Mouse (Mus musculus): ENCODE measurements at regions not wholly inside any gene's neighbourhood (a gene's known extent, or its start where the extent isn't known, plus 50 kb on each side); places are given as distances from the start of the nearest gene placed in this dataset.

- DNase-seq (ENCODE audit: low read depth, low spot score), result no peak
Measured at GRCm38 (mm10) chr13:25899871-25900270, 629.6 kb upstream of the Nrsn1 start.

DNA sequence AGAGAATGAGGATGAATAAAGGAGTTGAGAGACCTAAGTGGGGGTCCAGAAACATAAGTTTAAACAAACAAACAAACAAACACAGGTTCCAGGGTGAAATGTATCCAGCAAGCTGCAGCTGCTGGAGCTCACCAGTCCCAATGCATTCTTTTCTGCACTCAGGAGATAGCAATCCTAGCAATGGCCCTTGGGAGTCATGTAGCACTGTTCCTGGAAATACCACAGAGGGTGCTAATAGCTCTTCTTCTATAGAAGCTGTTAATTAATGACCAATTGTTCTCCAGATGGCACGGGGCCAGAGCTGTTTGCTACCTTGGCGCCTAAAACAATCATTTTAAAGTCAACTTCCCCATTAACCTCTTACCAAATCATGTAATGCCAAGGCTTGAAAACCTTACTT, 622.8 kb upstream of the Nrsn1 start:
- no peak for DNase-seq (ENCODE audit: low read depth, low spot score)

DNA sequence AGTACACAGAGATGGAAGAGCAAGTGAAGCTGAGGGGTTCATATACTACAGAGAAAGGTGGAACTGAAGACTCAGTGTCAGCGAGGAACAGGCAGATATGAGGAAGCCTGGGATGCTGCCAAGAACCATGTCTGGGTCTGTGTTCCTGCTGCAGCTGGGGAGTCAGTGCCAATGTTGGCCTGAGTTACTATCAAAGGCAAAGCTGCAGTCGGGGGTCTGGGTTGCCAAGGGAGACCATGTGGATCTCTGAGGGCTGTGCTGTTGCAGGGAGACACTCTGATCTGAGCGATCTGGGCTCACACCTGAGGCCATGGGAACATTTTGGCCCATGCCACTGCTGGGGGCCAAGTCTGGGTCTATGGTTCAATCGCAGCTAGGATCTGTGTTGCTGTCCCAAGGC, 612.5 kb upstream of the Nrsn1 start:
- DNase-seq (ENCODE audit: low read depth, low spot score), result no peak

GRCm38 (mm10) chr13:25868923-25869322, 598.6 kb upstream of the Nrsn1 start:
- DNase-seq (ENCODE audit: low read depth, low spot score), result no peak

DNA sequence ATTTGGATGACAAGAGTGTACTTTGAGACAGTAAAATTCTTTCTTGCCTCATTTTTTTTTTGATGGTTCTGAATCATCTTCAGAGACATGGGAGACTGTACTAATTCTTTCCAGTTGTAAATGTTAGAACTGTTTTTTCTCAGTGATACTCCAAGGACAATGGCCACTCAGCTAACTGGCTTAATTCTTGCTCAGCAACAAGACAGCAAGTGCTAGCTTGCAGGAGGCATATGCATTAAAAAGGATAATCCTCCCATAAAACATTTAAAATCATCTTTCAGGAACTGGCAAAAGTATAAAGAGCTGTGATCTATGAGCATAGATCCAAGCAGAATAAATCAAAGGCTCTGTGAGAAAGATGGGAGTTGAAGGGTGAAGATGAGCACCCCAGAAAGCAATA, 587.9 kb upstream of the Nrsn1 start:
- DNase-seq (ENCODE audit: low read depth, low spot score), result no peak

DNA sequence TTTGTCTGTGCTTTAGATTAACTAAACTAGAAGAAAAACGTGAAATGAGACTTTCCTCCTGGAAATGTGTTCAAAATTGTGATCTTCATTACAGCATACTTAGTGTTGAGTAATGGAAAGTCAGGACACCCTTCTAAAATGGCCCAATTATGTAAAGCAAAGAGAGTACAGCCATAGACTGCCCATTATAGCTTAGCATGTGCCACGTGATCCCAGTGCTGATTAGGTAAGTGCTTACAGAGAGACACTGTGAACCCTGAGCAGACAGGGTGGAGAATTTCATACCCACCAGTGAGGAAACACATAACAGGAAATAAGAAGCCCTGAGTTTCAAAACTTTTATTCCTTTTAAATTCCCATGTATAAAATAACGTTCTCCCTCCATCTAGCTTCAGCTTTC, 587.3 kb upstream of the Nrsn1 start:
- no peak for DNase-seq (ENCODE audit: low read depth, low spot score)

DNA sequence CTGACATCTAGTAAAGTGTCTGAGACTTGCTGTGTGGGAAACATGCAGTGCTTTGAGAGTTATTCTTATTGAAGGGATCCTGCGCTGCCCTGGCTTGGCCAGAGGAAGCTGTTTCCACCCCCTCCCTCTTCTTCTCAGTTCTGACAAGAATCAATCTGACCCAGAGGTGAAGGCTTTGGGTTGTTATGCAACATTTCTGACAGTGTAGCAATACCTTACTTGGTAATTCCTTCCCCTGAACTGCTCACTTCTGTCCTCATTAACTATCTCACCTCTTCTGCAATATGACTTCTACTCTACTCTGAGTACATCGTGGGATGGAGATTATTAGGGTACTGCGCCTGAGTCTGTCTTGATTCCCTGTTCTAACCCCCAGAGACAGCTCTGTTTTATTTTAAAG, 586.8 kb upstream of the Nrsn1 start:
- DNase-seq (ENCODE audit: low read depth, low spot score), result no peak

DNA sequence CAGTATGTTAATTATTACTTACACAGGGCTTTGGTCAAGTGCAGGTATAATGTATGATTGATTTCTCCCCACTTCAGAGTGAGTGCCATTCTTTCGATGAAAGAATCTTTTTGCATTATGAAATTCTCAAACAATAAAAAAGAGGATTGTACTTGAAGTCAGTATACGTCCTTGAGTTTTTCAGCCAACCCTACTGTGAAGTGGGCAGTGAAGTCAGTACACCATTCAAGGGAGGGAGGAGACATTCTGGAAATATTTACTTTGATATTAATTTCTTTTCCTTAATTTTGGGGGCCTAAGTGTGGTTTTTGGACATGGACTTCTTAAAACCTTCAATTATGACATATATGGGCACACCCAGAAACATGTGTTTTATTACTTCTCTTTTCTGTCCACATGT, 586.2 kb upstream of the Nrsn1 start:
- DNase-seq (ENCODE audit: low read depth, low spot score), result no peak

- no peak for DNase-seq (ENCODE audit: low read depth, low spot score)
Measured at GRCm38 (mm10) chr13:25848156-25848555, 577.9 kb upstream of the Nrsn1 start.

- DNase-seq (ENCODE audit: low read depth, low spot score), result no peak
Measured at GRCm38 (mm10) chr13:25838237-25838636, 567.9 kb upstream of the Nrsn1 start.

DNA sequence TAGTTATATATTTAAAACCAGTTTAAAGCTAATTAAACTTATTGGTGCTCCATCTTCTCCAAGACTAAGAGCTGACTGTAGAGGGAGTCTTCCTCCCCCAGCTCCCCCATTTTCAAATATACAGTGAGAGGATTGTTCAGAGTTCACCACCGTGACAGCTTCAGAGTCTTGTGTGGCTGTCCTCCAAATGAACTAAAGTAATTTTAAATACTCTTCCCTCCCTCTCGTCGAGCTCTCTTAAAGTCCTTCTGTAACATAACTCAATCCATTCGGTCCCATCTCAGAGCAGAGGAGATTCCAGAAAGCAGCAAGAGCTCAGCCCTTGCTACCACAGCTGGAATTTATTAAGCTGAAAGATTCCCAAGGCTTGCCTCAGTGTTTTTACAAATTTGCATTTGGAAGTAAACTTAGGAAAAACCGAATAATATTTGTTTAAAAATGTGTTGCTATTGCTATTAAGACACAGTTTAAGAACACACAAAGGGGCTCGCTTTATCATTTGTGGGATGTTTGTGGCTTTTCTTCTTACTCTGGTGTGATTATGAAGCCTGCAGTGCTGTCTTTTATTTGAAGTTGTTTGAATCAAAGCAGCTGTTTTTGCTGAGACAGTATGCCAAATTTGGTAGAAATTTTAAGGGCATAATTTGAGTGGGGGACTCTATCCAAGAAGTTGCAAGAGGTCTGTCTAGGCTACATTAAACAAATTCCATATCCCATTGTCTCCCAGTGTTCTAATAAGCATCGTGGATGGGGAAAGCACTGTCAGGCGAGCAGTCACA, 559.0 kb upstream of the Nrsn1 start:
- DNase-seq (ENCODE audit: low read depth, low spot score), result peak; percentile 58

DNA sequence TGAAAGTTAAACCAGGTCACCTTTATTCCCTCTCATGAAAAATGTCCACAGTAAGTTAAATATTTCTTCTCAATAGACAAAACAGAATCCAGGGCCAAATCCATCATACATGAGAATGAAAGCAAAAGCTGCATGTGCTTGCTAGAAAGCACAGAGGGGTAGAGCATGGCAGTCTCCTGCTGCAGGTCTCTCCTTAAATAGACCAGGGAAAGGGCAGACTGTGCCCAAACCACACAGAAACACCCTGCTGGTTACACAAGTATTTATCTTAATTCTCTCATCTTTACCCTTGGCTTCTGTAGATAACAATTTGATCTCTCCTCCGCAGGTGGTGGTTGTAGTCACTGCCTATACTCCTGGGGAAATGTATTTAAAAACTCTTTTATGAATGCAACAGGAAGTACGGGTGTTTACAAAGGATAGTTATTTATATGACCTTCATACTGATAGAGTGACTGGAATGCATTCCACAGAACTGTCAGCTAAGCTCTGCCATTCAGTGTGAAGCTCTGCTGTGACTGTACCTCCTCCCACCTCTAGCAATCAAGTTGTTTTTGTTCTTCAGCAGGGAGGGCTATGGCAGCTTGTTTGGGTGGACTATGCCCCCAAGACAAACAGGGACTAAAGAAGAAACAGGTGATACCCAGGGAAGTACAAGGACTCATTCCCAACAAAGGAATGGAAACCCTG, 538.4 kb upstream of the Nrsn1 start:
- no peak for DNase-seq (ENCODE audit: low read depth, low spot score)

DNA sequence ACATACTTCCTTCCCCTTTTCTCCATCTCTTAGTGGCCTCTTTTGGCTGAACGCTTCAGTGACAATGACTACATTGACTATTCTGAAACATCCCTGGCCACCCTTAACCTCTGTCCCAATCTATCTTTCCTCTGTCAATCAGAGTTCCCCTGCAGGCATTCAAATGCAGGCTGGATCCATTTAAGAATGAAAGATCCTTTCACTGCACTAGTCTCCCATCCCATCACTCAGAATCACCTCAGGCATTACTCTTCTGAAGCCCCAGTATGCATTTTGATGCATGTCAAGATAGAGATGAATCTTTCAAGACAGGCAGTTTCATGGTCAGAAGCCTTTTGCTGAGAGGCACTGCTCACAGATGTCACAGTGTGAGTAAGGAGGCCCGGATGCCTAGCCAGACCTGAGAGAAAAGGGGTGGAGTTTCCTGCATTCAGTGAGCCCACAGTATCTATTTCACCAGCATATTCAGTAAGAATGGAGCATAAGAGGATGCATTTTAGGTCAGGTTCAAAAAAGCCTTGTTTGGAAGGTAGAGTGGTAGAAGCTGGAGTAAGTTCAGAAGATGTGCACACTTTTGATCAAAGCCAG, 523.0 kb upstream of the Nrsn1 start:
- DNase-seq (ENCODE audit: low read depth, low spot score), result peak; percentile 49

- DNase-seq (ENCODE audit: low read depth, low spot score), result no peak
Measured at GRCm38 (mm10) chr13:25781161-25781560, 510.9 kb upstream of the Nrsn1 start.

DNA sequence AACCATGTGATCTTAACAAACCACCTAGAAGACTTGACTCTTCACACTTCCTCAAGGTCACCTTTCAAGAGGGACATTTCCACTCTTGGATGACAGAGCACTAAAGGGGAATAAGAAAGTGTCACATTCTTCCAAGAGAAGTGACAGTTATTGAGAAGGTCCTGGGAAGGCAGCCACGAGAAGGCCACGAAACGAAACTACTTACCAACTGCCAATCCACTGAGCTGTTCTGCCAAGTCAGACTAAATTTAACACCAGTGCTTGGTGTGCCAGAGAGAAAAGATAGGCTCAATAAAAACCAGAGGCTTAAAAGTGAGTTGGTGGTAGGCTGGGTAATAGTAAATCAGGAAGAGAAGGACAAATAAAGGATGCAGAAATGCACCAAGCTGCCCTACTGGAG, 507.4 kb upstream of the Nrsn1 start:
- no peak for DNase-seq (ENCODE audit: low read depth, low spot score)

GRCm38 (mm10) chr13:25774586-25775182, 504.4 kb upstream of the Nrsn1 start:
- DNase-seq (ENCODE audit: low read depth, low spot score), result no peak

- no peak for DNase-seq (ENCODE audit: low read depth, low spot score)
Measured at GRCm38 (mm10) chr13:25754515-25755105, 484.3 kb upstream of the Nrsn1 start.

GRCm38 (mm10) chr13:25751409-25751777, 481.1 kb upstream of the Nrsn1 start:
- DNase-seq (ENCODE audit: low read depth, low spot score), result no peak

GRCm38 (mm10) chr13:25750460-25751408, 480.4 kb upstream of the Nrsn1 start:
- DNase-seq (ENCODE audit: low read depth, low spot score), result no peak

GRCm38 (mm10) chr13:25738601-25739000, 468.3 kb upstream of the Nrsn1 start:
- peak; percentile 78 for DNase-seq (ENCODE audit: low read depth, low spot score)

DNA sequence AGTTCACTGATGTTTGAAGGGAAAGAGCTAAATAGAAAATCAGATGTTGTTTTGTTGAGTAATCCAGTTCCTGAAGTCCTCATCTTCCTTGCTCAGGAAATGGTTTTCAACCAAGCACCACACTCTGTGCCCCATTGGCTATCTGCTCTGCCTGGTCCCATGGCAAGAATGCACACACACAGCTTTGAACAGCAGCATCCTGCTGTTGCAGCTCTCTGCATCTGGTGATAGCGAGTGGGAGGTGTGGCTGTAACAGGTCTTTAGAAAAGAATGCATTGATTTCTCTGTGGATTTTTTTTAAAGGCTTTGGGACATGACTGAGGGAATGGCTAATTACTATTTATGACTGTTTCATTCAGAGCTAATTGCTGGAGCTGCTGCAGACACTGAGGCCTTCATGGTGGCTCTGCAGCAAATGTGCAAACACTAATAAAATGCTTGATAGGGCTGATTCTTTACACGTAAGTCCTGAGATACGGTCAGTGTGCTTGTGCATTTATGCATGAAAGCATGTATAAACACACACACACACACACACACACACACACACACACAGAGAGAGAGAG, 459.1 kb upstream of the Nrsn1 start:
- DNase-seq (ENCODE audit: low read depth, low spot score), result no peak
